In the genomic region with DNA sequence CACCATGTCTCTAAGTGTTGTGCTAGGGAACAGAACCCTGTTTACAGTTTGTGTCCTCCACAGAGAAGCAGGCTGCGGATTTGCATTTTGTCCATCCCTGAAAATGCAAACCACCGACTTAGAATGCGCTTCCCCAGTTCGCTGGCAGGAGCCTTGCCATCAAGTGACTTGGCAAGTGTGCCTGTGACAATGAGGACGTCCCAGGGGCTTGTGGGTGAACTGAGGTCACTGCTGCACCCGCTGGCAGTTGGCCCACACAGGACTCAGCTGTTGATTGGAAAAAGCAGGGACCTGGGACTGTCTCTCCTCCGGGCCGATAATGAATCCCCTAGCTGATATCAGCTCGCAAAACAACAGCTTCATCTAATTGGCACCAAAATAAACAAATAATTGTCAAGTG, we compare ENCODE assay signal across 9 mouse cellular contexts. TPM values are rescaled to one million over a fixed set of nuclear protein-coding genes. Genes with fewer than 3 reads are reported as not detected.
DNase-seq lines count a peak whose midpoint lies in the region; ATAC-seq lines count a peak whose summit lies in the region.
"Had no signal": no experiment of that assay in that cellular context is flagged by ENCODE, and none has a peak within 500 bp of the region (broad histone marks: within the 10 kb centered on the region; RNA-seq: fewer than 3 reads in every experiment).

No protein-coding gene starts in this region.

- DNase-seq in kidney, adult 11 months: peak; percentile 47
- DNase-seq in cerebellum, postnatal 4 days (ENCODE audit: low spot score in 2 of 2): peak; percentile 30 to 72
- DNase-seq in heart, postnatal 10 days: peak; percentile 93
- DNase-seq in layer of hippocampus, postnatal 10 days (ENCODE audit: low spot score in 2 of 2): peak; percentile 69 to 74
- DNase-seq in yolk sac, embryonic 10.5 days (ENCODE audit: low spot score): no peak
- no peak for DNase-seq in spleen, postnatal 4 days (ENCODE audit: low spot score in 2 of 2)
- DNase-seq: liver, embryonic 13.5 days had no signal

- no peak overlapping the region for H3K4me2 ChIP-seq in kidney, embryonic 15.5 days
- no peak overlapping the region for H3K4me2 ChIP-seq in neural tube, embryonic 14.5 days (ENCODE audit: low read depth, low read length)
- H3K4me2 ChIP-seq: liver, embryonic 13.5 days had no signal

- no peaks in the 10 kb centered on the region for H3K4me1 ChIP-seq in kidney, embryonic 15.5 days
- H3K4me1 ChIP-seq in neural tube, embryonic 14.5 days (ENCODE audit: control insufficient read depth, insufficient read depth, low read length): no peaks in the 10 kb centered on the region
- H3K4me1 ChIP-seq: liver, embryonic 13.5 days had no signal

- no peaks in the 10 kb centered on the region for H3K27me3 ChIP-seq in kidney, embryonic 15.5 days
- no peaks in the 10 kb centered on the region for H3K27me3 ChIP-seq in neural tube, embryonic 14.5 days (ENCODE audit: control insufficient read depth, insufficient read depth, low read length)
- H3K27me3 ChIP-seq: liver, embryonic 13.5 days had no signal

- H3K27ac ChIP-seq in kidney, embryonic 15.5 days: no peak overlapping the region
- no peak overlapping the region for H3K27ac ChIP-seq in neural tube, embryonic 14.5 days (ENCODE audit: low read depth, low read length)
- H3K27ac ChIP-seq: liver, embryonic 13.5 days had no signal

- no peaks in the 10 kb centered on the region for H3K36me3 ChIP-seq in kidney, embryonic 15.5 days
- H3K36me3 ChIP-seq in neural tube, embryonic 14.5 days (ENCODE audit: control insufficient read depth, insufficient read depth, low read length): no peaks in the 10 kb centered on the region

- WGBS in kidney, embryonic 15.5 days: 61% methylated on average over 9 of the region's 9 CpGs
- 28% methylated on average over 9 of the region's 9 CpGs for WGBS in neural tube, embryonic 14.5 days

- intact Hi-C loops in heart, postnatal 10 days (cut with DNase I): loop anchor here (5.0 kb wide), 1 partner anchor 106 kb away; no protein-coding TSS in a partner anchor

- no peak for ATAC-seq in kidney, embryonic 15.5 days (replicated peaks; ENCODE audit: low FRiP score)
- peak; percentile 71 for ATAC-seq in neural tube, embryonic 14.5 days (ENCODE audit: low read depth)

- H3K9me3 ChIP-seq in kidney, embryonic 15.5 days (replicated peaks): peaks cover 4% of the 10 kb centered on the region
- no peaks in the 10 kb centered on the region for H3K9me3 ChIP-seq in neural tube, embryonic 14.5 days (ENCODE audit: control insufficient read depth, low read length)
- H3K9me3 ChIP-seq: liver, embryonic 13.5 days had no signal

- no peak overlapping the region for H3K9ac ChIP-seq in kidney, embryonic 15.5 days
- no peak overlapping the region for H3K9ac ChIP-seq in neural tube, embryonic 14.5 days (replicated peaks; ENCODE audit: low read depth, low read length)
- H3K9ac ChIP-seq: liver, embryonic 13.5 days had no signal

- H3K4me3 ChIP-seq in kidney, embryonic 15.5 days (replicated peaks): no peak overlapping the region
- no peak overlapping the region for H3K4me3 ChIP-seq in neural tube, embryonic 14.5 days (ENCODE audit: low read depth, low read length)
- H3K4me3 ChIP-seq: liver, embryonic 13.5 days had no signal

RNA-seq across cellular contexts. Expression of a gene that starts 30.4 kb away (rescaled TPM):
- polyA plus RNA-seq in kidney, embryonic 15.5 days (2015; fragmentation: Nextera tagmentation; extraction: Ambion mirVana): 1.2 and 3.1 TPM in 2 replicates
- total RNA-seq in heart, postnatal 10 days (2021): 10 to 100 TPM; 27.3 to 29.3 TPM
- total RNA-seq in layer of hippocampus, postnatal 10 days (2021): 1 to 10 TPM; 2.1 to 3.1 TPM
- polyA plus RNA-seq in neural tube, embryonic 14.5 days (2014; fragmentation: Nextera tagmentation; extraction: Ambion mirVana): 1.7 and 2.8 TPM in 2 replicates

Comparison
In these comparisons a context has a peak if more than half of its experiments do, and no peak if none do; other contexts are left out.
1. DNase-seq: peak in kidney, adult 11 months (single experiment), cerebellum, postnatal 4 days (2 of 2), heart, postnatal 10 days (2 of 2) and layer of hippocampus, postnatal 10 days (2 of 2); none in yolk sac, embryonic 10.5 days (single experiment) and spleen, postnatal 4 days (0 of 2).
2. RNA of a gene that starts 30.4 kb away (total RNA-seq): 27.3 to 29.3 TPM in heart, postnatal 10 days; 2.1 to 3.1 TPM in layer of hippocampus, postnatal 10 days; every median in the first group is over 4 times any median in the second.